Mouse (Mus musculus) olfactory bulb, adult 2 months (tissue): ENCODE results near the gene Trim75. TPM values are rescaled to one million over a fixed set of nuclear protein-coding genes. Genes with fewer than 3 reads are reported as not detected.

Experiments
- H3K27ac ChIP-seq: fragments of 200-500 bp; 2 replicates; pipeline ENCODE4 v1.5.1; 2012; ENCODE audit warnings: low read depth, low read length; ENCODE audit not compliant: insufficient read depth
- H3K4me1 ChIP-seq: fragments of 200-500 bp; 2 replicates; pipeline ENCODE4 v1.6.1; 2012; ENCODE audit warnings: low read length; ENCODE audit not compliant: control insufficient read depth, insufficient read depth
- H3K4me3 ChIP-seq: fragments of 200-500 bp; 2 replicates; pipeline ENCODE4 v1.5.1; 2012; ENCODE audit warnings: mild to moderate bottlenecking, low read depth, low read length, moderate library complexity; ENCODE audit not compliant: insufficient read depth
- CTCF ChIP-seq: fragments of 200-500 bp; IDR thresholded peaks from 2 replicates; pipeline ENCODE4 v1.5.1; 2012; ENCODE audit warnings: low read depth, mild to moderate bottlenecking, low read length, moderate library complexity; ENCODE audit not compliant: insufficient read depth
- POLR2A ChIP-seq: fragments of 200-500 bp; IDR thresholded peaks from 2 replicates; pipeline ENCODE4 v1.6.1; 2012; ENCODE audit warnings: mild to moderate bottlenecking, low read depth, low read length, moderate library complexity; ENCODE audit not compliant: insufficient read depth
- WGBS: fragments of 180-500 bp; shearing (Covaris S2); methylation state at CpG from one replicate; pipeline ENCODE4 v1.1.7; 2018; 5-methylcytosine and 5-hydroxymethylcytosine counted together
- polyA plus RNA-seq: library from polyadenylated mRNA; stranded (reverse); fragments of >200 nt; gene quantifications from 2 replicates; pipeline ENCODE4 v1.2.4, GENCODE M21; 2012; ENCODE audit warnings: low replicate concordance; ENCODE audit not compliant: missing spikeins, insufficient read depth, insufficient read length

The Trim75 gene
- polyA plus RNA-seq, 1 experiment = not detected

DNA sequence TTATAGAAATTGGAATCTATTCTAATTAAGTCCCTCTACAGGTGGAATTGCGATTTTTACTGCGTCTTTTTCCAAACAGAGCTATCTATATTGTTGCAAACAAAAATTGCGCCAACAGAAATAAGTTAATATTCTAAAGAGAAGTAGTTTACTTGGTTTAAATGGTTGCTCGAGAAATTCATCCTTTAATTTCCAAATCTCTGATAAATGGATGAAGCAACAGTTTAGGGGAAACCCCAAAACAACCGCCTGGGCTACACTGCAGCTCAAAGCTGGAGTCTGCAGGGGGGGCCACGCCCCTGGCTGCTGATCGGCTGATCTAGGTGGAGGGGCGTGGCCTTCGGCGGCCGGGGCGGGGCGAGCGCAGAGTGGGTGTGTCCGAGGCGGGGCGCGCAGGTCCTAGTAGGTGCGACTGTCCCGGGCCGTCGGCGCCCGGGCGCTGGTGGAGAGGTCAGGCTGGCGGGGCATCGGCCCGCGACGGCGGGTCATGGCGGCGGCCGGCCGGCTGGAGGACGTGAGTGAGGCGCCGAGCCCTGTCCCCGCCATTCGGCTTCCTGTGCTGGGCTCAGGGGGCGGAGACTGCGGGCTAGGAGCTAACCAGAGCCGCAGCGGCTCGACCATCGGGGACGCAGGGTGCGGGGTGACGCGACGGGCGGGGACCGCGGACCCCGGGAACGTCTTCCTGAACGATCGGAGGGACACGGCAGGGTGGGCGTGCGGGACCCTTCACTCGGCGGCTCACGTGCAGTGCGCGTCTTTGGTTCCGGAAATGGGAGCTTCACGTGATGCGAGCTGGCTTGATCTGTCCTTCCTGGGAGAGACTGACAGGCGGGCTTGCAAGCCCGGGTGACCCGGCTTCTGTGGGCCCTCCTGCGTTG, 40.6 kb downstream of the Trim75 start, which contains the start of gene Tmem192:
Gene Tmem192 (plus strand): TSS at position 366 of the 878 bp plus-strand sequence.
- Histone ChIP-seq H3K4me1 (peaks cover 9% of the 10 kb centered on the region), H3K4me3 (peak within 1 kb of the TSS; percentile 99), H3K27ac (peak within 1 kb of the TSS; percentile 65)
- WGBS = under 1% methylated on average over 73 of the region's 73 CpGs
- TF ChIP-seq CTCF (no peak), POLR2A (0 out of 2 replicates have a peak, but pooled peaks have one; percentile 23)

DNA sequence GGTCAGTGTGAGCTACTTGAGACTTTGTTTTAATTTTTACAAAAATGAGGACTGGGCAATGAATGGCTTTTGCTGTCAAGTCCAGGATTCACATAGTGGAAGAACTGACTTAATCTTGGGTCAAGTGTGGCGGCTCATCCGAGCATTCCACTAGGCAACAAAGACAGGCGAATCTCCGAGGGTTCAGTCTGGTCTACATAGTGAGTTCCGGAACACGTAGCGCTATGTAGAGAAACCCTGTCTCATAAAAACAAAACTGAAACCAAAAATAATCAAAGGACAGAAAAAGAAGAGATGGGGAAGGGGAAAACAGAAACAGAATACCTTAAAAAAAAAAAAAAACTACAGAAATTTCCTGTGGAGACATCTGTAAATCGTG, 41.2 kb downstream of the Trim75 start:
- TF ChIP-seq POLR2A (no peak), CTCF (no peak)
- Histone ChIP-seq H3K4me1 (peaks cover 9% of the 10 kb centered on the region), H3K27ac (no peak overlapping the region), H3K4me3 (no peak overlapping the region)
- WGBS = 41% methylated on average over 8 of the region's 8 CpGs

DNA sequence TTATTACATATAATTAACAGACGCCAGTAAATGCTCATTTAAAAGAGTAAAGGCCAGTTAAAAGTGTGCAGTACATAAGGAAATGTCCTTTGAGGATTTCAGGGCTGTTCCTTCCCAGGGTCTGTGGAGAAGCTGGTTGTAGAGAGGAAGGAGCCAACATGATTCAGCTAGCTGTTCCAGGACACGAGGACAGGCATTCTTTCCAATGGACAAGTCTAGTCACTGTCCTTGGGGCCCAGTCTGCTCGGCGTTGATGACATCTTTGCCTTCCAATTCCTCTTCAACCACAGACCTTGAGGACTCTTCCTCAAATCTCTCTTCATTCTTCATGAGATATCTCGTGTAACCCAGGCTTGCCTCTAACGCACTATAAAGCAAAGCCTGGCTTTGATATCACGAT, 42.0 kb downstream of the Trim75 start:
- Histone ChIP-seq H3K4me3 (no peak overlapping the region), H3K27ac (no peak overlapping the region), H3K4me1 (peaks cover 9% of the 10 kb centered on the region)
- TF ChIP-seq POLR2A (no peak), CTCF (no peak)
- 79% methylated on average over 7 of the region's 7 CpGs for WGBS

DNA sequence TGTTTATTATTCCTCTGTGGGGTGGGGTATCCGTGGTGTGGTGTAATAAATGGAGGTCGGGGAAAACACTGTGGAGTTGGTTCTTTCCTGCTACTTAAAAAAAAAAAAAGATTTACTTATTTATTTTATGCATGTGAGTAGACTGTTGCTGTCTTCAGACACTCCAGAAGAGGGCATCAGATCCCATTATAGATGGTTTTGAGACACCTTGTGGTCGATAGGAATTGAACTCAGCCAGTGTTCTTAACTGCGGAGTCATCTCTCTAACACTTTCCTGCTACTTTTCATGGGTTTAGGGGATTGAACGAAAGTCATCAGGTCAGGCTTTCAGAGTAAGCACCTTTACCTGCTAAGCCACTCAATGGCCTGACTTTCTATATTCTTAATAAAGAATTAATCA, 42.8 kb downstream of the Trim75 start:
- Histone ChIP-seq H3K4me1 (peaks cover 9% of the 10 kb centered on the region), H3K4me3 (no peak overlapping the region), H3K27ac (no peak overlapping the region)
- TF ChIP-seq CTCF (no peak), POLR2A (no peak)
- 27% methylated on average over 5 of the region's 5 CpGs for WGBS

DNA sequence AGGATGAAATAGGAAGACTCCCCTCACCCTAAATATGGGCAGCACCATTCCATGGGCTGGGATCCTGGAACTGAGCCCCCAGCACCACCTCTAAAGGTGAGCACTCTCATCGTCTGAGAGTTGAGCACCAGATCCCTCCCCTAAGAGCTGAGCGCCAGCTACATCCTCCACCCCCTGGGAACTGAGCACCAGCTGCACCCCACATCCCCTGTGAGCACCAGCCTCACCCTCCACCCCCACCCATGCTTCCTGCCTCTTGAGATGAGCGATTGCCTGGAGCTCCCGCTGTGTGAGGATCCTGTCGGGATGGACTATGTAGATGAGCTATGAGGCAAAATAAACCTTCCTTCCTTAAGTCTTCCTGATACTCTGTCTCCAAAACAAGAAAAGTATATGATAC, 44.7 kb downstream of the Trim75 start:
- 15% methylated on average over 5 of the region's 5 CpGs for WGBS
- peaks cover 7% of the 10 kb centered on the region for H3K4me1 ChIP-seq
- no peak for TF ChIP-seq CTCF
- no peak for TF ChIP-seq POLR2A
- H3K4me3 ChIP-seq = no peak overlapping the region
- no peak overlapping the region for H3K27ac ChIP-seq

DNA sequence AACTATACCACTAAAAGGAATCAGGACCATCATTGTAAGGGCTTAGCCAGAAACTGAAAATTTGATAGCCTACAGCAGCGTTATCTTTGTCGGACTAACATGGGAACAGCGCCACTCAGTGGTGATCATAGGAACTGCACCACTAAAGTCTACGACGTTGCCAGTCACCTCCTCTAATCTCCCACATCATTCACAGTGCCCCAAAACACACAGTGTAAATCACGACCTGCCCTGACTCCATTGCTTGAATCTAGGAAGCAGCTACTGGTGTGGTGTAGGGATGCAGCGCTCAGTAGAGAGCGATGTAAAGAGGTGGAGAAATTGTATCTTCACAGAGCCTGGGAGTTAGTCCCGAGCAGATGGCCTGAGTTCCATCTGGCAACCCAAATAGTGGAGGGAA, 46.1 kb downstream of the Trim75 start:
- 9% methylated on average over 9 of the region's 9 CpGs for whole genome bisulfite sequencing
- no peak overlapping the region for H3K4me3 ChIP-seq
- H3K27ac ChIP-seq = no peak overlapping the region
- peaks cover 7% of the 10 kb centered on the region for H3K4me1 ChIP-seq
- TF ChIP-seq POLR2A = no peak
- TF ChIP-seq CTCF = no peak

DNA sequence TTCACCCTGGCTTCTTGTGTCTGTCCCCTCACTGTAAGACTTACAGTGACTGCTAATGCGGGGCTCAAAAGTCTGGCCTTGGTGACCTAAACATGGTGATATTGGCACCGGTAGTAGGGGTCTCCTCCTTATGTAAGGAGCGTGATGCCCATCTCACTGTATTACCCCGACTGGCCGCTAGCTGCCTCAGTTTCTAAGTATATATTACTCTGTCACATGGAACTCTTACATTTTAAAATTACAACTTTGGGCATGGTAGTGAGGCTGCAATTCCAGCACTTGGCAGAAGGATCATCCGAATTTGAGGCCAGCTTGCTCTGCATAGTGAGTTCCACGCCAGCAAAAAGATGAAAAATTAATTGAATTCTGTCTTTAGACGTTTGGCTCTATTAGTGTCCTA, 46.6 kb downstream of the Trim75 start:
- 69% methylated on average over 8 of the region's 8 CpGs for WGBS
- H3K4me3 ChIP-seq = no peak overlapping the region
- TF ChIP-seq POLR2A = no peak
- TF ChIP-seq CTCF = no peak
- H3K4me1 ChIP-seq = peaks cover 7% of the 10 kb centered on the region
- H3K27ac ChIP-seq = no peak overlapping the region

DNA sequence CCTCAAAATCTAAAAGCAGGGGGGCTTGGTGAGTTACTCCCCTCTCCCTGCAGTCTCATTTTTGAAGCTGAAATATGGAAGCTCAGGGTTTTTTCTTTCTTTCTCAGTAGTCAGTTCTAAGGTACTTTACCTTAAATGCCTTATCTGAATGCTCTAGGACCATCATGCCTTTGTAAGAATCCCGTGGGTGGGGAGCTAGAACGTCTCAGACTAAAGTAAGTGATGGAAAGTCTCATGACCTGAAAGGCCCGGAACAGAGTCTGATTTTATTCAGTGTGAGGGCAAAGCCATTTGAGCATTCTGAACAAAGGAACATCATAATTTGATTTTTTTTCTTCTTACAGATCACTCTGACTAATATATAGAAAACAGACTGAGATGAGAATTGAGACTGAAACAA, 52.6 kb downstream of the Trim75 start:
- TF ChIP-seq CTCF = no peak
- TF ChIP-seq POLR2A = no peak
- H3K4me1 ChIP-seq = no peaks in the 10 kb centered on the region
- no peak overlapping the region for H3K4me3 ChIP-seq
- 61% methylated on average over 3 of the region's 3 CpGs for WGBS
- H3K27ac ChIP-seq = no peak overlapping the region

Other genes starting within 250 kb of the Trim75 start
- not detected in 2 replicates for gene Klhl2, start 137.8 kb downstream of the Trim75 start, polyA plus RNA-seq
- gene Tmem192, start 40.6 kb downstream of the Trim75 start, polyA plus RNA-seq = not detected in 2 replicates
- not detected in 2 replicates for gene Trim61, start 30.7 kb upstream of the Trim75 start, polyA plus RNA-seq
- not detected in 2 replicates for gene Trim60, start 30.8 kb upstream of the Trim75 start, polyA plus RNA-seq
- gene Apela, start 49.5 kb upstream of the Trim75 start, polyA plus RNA-seq = not detected in 2 replicates
- gene Gm10663, start 87.2 kb upstream of the Trim75 start, polyA plus RNA-seq = not detected in 2 replicates
- not detected in 2 replicates for gene BC030870, start 141.7 kb upstream of the Trim75 start, polyA plus RNA-seq